Mouse (Mus musculus): ENCODE data around the gene Plch2. TPM values are rescaled to one million over a fixed set of nuclear protein-coding genes. Genes with fewer than 3 reads are reported as not detected.
A peak's percentile ranks its signal among the peaks of the same experiment; 100 is the strongest.

The Plch2 gene
- total RNA-seq, 2 experiments from 2014 or later: 0.27 to 0.79 TPM

DNA sequence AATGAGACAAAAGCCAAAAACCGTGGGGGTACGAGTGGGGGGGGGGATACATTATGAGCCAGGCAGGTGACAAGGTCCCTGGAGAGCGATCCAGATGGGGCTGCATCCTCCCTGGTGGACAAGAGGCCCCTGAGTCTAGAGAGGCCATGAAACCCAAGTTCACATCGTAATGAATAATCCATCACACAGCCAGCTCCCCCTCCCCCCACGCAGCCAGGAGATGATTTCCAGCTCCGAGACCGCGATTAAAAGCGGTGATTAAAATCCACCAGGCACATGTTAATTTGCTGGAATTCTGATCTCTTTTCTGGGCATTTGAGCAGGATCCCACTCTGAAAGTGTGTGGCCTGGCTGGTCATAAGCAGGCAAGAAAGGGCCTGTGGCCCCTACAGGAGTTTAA, 35.8 kb downstream of the Plch2 start:
- DNase-seq: no peak

DNA sequence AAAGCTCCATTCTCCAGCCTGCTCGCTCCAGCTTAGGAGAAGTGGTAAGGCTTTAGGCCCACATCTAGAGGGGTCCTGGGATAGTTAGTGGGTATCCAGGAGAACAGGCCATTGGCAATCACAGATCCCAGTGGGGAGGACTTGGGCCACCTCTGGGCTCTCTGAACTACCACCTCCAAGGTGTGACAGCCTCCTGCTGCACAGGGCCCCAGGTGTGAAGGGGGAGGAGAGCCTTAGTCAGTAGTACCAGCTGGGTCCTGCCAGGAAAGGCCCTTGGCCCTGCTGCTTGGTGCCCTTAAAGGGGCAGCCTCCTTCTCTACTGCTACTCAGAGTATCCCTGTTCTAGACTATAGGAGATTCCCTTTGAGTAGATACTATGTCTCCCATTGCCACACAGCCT, 36.4 kb downstream of the Plch2 start:
- DNase-seq: no peak

DNA sequence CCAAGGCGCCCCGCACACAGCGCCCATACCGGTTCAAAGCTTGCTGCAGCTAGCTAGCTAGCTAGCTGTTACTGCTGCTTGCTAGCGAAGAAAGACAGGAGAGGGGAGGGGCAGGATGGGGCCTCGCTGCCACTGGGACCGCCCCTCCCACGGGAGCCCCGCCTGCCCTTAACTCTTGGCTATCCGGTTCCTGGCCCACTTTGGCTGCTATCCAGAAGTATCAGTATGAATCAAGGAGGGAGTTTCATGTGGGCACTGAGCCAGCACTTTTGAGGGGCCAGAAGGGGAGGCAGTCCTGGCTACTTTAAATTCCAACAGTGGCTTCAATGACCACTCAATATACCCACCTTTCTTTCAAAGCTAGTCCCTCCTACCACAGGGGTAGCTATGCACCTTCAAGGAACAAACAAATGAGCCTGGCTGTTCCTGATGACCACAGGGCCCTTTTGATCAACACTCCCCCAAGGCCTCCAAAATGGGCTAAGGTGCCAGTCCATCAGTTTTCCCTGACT, 37.2 kb downstream of the Plch2 start:
- DNase-seq: peak; percentile 28

DNA sequence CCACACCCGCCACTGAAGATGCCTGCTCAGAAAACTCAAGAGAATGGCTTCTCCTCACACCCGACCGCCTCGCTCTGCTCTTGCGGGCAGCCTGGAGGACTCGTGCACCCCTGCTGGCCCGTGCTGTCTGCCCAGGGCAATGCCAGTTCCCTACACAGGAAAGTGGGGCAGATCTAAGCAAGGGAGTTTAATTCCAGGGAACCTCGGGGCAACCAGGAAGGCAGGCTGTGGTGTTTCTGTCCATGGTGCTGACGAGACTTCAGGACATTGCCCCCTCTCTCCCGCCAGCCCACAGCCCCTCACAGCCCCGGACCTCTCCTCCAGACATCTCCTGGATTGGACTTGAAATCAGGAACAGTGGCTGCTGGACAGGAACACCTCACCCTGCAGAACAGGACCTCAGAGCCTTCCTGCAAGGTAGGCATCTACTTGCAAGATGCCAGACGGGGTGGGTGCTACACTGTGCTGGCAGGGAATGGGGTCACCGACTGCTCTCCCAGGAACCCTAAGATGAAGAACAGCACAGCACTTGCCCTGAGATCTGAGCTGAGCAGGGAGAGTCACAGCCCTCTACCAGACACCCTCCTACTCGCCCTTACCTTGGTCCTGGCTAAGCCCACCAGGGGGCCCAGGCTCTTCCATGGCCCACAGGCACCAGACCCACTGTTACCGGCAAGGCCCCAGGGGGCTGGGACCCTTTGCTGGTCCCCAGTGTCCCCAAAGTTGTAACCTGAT, 37.8 kb downstream of the Plch2 start:
- peak; percentile 62 for DNase-seq

DNA sequence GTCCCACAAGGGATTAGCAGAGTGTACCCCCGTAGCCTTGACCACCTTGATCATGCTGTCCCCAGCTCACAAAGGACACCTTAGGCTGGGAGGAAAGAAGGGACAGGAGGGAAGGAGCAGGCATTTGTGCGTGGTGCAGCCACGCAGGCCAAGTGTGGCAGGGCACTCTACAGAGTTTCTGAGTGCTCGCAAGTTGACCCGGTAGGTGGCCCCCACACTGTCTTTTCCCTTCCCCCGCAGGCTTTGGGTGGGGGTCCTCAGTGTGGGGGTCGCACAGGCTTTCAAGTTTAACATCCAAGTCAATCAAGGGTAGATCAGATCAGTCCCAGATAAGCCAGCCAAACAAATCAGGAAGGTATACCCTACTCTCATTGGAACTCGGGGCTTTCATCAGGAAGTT, 38.5 kb downstream of the Plch2 start:
- DNase-seq: no peak

DNA sequence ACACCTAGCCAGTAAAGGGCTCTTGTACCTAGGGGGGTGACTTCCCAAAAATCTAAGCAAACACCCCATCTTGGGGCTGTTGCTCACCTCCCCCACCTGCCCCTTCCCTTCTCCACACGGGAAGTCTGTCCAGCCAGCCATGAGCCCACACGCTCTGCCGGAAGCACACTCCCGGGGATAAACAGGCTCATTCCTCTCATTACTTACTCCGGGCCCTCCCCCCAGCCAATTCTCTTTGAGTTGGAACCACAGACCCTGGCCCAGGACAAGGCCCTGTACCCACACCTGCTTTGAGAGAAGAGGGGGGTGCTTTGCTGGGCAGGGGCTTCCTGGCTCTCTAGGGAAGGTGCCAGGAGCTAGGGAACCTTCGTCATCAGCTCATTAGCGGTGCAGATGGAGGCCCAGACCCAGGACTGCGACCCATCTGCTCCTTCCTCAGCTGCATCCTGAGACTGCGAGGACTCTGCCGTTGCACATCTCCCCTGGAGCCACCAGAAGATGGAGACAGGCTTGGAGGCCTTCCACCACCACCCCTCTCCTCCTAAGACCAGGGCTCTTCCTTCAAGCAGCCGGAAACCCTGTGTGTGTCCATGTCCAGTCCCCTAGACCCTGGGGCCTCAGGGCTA, 39.2 kb downstream of the Plch2 start:
- no peak for DNase-seq

DNA sequence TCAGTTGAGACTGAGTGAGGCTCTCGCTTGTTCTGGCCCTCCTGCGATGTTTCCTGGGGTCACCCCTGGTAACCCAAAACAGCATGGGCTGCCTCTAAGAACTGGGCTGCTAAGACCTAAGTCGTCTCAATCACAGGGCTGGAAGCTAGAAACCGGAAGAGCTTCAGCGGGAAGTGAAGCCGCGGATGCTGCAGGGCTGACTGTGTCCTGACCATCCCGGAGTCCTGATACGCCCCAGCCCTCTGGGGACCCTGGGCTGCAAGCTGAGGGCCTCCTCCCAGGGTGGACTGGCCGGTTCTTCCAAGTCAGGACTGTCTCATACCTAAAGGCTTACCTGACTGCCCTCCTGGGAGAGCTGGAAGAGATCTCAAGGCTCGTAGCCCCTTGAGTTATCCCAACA, 39.8 kb downstream of the Plch2 start:
- DNase-seq: no peak

DNA sequence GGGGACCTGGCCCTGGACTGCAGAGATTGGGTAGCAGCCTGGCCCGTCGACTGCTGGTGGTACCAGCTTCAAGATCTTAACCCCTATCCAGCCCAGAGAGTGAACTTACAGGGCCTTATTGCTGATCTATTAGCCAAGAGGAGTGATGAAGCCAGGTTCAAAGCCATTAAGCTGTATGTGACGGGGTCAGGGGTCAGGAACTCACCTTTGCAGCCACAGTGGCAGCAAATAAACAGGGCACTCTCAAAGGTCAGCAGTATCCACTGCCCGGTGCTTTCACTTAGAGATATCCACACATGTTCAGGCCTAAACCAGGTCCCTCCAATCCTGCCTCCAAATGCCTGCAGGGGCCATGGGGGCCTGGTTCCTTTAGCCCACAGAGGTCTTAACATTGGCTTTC, 41.0 kb downstream of the Plch2 start:
- DNase-seq: no peak

DNA sequence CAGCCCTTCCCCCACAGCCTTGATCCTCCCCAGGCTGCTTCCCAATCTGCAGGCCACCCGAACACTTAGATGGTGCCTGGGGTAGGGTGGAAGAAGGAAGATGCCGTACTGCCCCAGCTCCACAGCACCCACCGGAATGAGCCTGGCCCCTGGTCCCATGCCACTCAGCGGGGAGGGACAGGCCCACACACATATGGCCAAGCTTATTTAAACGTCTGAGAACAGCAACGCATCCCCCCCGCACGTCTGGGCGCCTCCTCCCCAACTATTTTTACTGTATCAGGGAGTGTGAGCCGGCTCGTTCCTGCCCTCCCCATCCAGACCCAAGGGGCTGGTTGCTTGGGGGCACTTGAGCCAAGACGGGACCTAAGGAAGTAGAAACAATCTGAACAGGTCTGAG, 41.8 kb downstream of the Plch2 start:
- no peak for DNase-seq

DNA sequence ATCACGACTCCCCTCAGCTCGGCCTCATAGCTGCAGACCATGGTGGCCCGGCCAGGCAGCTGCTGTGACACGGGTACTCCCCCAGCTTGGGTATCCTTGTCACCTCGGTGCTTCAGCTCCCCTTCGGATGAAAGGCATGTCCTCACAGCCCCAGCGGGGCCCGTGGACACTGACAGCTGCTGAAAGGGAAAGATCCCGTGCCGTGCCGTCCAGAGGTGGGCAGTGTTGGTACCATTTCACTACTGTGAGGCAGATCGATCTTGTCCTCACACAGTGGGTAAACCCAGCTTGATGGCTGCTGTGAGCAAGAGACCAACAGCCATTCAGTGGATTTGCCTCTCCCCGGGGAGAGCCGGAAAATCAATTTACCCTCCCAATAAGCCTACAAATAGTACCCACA, 42.3 kb downstream of the Plch2 start:
- no peak for DNase-seq

DNA sequence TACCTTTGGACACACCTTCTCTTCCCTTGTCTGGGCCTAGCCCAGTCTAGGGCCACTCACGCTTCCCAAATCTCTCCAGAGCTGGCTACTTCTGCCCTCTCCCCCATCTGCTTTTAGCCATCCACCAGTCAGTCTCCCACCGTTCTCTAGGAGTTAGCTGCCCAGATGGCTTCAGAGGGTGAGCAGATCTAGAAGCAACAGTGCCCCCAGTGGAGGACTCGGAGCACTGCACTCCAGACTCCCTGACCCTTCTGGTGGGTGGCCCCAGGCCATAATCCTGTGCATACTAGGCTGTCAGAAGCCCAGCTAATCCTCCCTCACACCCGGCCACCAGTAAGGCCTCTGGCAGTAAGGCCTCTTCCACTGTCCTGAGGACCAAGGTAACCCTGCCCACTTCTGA, 43.8 kb downstream of the Plch2 start:
- DNase-seq: peak; percentile 76

DNA sequence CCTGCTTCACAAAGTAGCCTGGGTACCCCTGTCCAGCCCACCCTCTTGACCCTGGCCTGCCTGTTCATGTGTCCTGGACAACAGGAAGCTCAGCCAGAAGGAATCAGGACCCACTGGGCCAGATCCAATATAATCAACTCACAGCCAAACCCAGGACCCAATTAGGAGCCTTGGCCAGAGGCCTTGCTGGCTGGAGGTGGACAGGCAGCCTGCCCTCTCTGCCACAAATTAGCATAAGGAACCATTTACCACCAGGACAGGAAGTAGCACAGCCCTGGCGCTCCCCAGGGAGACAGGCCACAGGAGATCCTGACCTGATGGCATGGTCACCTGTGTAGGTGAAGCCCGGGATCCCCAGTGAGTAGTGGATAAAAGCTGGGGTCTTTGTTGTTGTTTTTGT, 44.5 kb downstream of the Plch2 start:
- DNase-seq: no peak

DNA sequence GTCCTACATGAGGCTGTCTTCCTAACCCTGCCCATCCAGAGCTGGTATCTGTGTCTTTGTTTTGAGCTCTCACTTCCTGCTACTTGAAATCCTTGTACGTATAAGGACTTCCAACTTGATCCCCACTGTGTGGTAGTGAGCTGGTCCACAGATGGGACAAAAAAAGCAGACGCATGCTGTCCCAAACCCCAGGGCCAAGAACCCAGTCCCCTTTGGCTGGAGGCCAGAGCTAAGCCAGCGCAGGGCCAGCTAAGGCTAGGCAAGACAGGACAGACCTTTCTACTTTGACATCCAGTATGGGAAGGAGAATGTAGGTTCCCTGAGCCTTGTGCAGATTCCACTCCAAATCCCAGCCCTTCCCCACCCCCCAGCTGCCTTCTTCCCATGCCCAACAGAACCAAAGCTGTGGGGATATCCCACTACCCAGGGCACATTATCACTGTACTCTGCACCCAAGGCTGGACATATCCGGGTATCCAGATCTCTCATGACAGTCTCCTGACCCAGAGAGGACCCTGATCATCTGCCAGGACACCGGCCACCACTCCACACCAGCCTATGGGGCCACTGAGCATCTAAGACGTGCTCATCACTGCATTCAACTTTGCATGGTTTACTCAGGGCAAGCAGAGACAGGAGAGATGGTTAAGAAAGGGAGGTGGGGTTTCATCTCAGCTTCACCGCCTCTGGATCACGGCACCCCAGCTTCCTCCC, 45.1 kb downstream of the Plch2 start:
- DNase-seq: no peak

DNA sequence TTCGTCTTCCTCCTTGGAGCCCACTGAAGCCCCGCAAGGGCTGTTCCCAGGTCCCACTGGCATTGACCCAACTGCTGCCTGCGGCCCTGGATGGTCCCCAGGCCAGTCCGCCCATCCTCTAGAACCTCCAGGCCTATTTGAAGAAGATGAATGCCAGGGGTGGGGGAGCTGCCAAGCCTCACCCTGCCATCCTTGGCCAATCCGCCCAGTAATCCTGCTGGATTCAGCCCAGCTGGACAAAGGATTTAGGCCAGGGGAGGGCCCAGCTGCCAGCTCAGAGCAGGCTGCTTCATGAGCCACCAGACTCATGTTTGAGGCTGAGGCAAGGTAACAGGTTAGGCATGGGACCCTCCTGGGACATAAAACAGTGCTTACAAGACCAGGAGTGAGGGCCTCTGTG, 45.7 kb downstream of the Plch2 start:
- peak; percentile 63 for DNase-seq

DNA sequence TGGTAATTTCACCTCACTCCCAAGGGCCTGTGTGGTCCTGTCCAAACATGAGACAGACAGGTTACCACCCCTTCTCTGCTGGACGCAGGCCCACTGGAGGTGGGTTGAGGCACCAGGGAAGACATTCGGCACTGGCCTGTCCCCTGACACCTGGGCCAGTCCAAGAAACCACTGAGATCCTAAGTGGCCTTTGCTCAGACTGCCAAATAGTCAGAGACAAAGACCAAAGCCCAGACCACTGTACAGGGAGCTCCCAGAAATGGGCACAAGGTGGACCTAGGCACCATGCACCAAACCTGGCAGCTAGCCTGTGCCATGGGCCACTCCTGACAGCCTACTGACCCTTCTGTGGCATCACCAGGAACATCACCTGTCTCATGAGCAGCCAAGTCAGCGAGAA, 47.4 kb downstream of the Plch2 start:
- no peak for DNase-seq

DNA sequence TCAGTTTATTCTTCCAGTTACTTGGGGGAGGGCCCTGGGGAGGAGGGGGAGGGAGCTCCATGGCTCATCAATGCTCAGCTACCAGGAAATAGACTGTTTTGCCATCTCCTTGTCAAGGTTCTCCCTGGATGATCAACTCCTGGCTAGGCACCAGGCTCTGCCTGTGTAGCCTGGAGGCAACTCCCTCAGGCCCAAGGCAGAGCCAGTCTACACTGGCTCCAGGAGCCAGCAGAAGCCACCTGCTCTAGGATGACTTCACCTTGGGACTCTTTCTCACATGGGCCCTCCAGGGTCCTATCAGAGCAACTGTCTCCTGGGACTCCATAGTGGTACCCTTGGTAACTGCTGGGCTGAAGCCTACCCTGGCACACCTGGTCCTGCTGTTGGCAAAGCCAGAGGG, 48.5 kb downstream of the Plch2 start:
- DNase-seq: no peak

DNA sequence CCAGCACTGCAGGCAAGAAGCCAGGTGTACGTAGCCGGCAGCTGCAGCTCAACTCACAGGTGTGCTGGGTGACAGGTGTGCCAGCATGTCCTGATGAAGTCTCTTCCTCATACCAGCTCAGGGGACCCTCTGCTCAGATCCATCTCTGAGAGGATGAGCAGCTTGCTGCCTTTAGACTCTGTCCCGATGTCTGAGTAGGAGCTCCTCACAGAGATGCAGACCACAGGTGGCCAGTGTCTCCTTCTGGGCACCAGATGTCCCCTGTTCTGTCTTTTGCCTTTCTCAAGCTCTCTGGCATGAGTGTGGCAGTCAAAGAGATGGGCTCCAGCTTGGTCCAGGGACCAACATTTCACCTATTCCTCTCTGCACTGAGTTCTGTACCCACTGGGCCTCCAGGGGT, 48.9 kb downstream of the Plch2 start:
- no peak for DNase-seq

DNA sequence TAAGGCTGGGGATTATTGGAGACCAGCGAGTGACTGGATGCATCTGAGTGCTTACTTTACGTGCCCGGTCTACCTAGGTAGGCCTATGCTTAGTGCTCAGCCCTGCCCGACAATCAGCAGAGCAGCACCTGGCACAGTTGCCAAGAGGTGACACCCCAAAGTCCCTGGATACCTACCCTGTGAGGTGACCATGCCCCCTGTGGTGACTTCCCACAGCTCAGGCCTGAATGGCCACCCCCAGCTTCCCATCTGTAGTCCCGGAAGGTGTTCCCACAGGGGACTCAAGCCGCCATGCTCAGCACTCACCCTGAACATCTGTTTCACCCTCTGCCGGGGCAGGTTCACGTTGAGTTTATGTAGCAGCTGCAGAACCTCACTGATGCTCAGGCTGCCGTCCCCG, 50.3 kb downstream of the Plch2 start:
- no peak for DNase-seq

DNA sequence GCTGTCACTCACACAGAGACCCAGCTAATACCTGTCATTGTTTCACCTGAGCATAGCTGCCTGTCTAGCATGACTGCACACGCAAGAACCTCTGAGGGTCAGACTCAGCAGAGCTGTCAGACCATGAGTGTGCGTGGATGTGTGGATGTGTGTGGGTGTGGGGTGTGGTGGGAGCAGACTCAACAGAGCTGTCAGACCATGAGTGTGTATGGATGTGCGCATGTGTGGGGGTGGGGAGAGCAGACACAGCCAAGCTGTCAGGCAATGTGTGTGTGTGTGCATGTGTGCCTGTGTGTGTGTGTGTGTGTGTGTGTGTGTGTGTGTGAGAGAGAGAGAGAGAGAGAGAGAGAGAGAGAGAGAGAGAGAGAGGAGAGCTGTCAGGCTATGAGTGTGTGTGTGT, 51.3 kb downstream of the Plch2 start:
- DNase-seq: no peak

DNA sequence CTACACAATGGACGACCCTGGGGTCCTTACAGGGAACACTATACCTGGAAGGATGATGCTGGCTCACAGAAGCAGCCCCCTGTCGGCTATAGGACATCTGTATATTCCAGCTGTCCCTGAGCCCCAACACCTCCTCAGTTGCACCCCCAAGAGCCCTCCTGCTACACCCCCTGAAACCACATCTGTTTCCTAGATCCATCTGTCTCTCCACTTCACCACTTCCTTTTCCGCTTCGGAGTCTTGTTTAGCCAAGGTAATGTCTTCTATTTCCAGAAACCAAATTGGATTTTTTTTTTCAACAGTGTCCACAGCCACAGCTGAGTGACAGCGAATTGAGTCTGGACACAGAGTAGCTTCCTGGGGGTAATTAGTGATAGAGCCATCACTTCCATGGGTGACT, 57.2 kb downstream of the Plch2 start:
- no peak for DNase-seq

DNA sequence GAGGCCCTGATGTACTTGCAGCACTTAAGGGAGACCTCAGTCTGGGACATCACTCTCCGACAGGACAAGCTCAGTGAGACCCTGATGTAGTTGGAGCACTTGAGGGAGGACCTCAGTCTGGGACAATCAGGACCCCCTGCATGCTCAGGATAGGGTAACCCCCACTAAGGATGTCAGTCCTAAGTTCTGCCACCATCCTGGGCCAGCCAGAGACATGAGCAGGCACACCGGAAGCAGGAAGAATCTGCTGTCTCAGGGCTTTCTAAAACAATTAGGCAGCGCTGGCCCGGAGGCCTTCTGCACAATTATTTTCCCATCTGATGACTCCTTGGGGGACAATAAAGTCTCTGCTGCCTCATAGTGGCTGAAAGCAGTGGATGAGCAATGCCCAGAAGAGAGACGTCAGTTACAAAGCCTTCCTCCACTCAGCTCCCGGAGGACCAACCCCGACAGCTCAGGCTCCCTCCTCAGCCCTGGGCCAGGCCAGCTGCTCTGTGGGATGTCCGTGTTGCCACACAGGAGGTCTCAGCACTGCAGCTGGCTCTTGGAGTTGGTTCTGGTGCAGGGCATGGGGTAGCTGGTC, 59.9 kb downstream of the Plch2 start:
- no peak for DNase-seq

DNA sequence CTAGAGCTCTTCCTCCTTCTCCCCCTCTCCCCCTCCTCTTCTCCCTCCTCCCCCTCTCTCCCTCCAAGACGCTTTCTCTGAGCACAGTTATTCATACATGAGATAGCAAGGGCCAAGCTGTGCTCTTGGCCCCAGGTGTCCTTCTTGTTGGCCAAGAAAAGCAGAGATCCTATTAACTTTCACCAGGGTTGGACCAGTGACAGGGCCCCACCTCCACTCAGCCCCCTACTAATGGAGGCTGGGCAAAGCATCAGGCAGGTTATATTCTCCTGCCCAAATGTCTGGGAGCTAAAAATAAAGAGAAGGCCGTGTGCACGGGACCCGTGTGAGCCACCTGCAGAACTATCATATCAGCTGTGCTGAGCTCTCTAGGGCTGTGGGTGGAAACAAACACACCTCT, 61.7 kb downstream of the Plch2 start:
- no peak for DNase-seq

DNA sequence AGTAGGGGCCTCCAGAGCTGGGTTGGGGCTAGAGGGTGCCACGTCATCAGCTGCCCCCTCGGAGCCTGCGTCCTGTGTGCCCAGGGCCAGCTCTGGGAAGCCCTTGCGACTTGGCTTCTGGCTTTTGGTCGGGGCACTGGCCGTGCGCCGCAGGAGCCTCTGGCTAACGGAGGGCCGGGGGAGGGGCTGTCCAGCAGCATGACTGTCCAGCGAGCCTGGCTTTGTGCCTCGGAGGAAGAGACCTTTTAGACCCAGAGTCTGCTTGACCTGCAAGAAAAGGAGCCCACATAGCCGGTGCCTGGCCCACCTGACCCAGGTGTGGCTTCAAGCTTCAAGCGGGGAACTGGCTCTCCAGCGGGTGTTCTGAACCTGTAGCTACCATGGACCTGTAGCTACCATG, 69.8 kb downstream of the Plch2 start:
- DNase-seq: no peak
